Mouse (Mus musculus): ENCODE measurements around the gene Guca1b.
A peak's percentile ranks its signal among the peaks of the same experiment; 100 is the strongest.

DNA sequence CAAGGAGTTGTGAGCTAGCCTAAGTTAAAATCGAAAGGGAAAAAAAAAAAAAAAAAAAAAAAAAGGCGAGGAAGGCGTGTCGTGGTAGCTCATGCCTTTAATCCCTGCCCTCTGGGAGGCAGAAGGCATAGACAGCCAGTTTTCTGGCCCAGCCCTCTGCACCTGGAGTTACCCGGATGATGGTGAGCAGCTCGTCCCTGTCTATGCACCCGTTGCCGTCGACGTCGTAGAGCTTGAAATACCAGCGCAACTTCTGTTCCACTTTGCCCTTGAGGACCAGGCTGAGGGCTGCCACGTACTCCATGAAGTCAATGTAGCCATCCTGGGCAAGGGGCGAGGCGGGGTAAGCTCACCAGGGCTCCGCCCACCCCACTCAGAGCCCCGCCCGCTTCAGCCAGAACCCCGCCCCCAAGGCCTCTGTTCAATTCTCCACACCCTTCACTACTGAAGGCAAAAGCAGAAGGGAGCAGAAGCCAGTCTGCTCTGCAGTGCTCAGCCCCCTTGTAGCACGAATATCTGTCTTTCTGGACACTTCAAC, 10.3 kb downstream of the Guca1b start:
- TF ChIP-seq CTCF (IDR thresholded peaks at IDR 0.05; ENCODE audit: insufficient read depth, low read length) (no peak), POLR2A (IDR thresholded peaks at IDR 0.05; ENCODE audit: borderline replicate concordance, extremely low read depth, low read depth, low read length) (peak; percentile 13; the same call in 1 of the 2 replicates)

All from lung, adult 2 months (tissue).